Mouse (Mus musculus) forebrain, embryonic 16.5 days (tissue): ENCODE measurements around the gene Zbtb20. TPM values are rescaled to one million over a fixed set of nuclear protein-coding genes. Genes with fewer than 3 reads are reported as not detected.

Experiments
- ATAC-seq: fragments of 200-750 bp; cut with Nextera tagmentation; 2 replicates; pipeline ENCODE4 v1.8.0; 2017; ENCODE audit warnings: mild to moderate bottlenecking, moderate library complexity
- H3K27ac ChIP-seq: fragments of 300-500 bp; sonication (generic); 2 replicates; pipeline ENCODE4 v1.5.1; 2014; ENCODE audit warnings: low read length, control low read depth
- H3K27me3 ChIP-seq: fragments of 300-500 bp; sonication (generic); replicated peaks from 2 replicates; pipeline ENCODE4 v1.6.1; 2014; ENCODE audit warnings: low read length; ENCODE audit not compliant: control insufficient read depth, insufficient read depth
- H3K36me3 ChIP-seq: fragments of 300-500 bp; sonication (generic); 2 replicates; pipeline ENCODE4 v1.6.1; 2014; ENCODE audit not compliant: control insufficient read depth, insufficient read depth
- H3K4me1 ChIP-seq: fragments of 300-500 bp; sonication (generic); replicated peaks from 2 replicates; pipeline ENCODE4 v1.6.1; 2014; ENCODE audit warnings: low read length; ENCODE audit not compliant: control insufficient read depth, insufficient read depth
- H3K4me2 ChIP-seq: fragments of 300-500 bp; sonication (generic); 2 replicates; pipeline ENCODE4 v1.6.1; 2014; ENCODE audit warnings: mild to moderate bottlenecking, low read length, control low read depth
- H3K4me3 ChIP-seq: fragments of 300-500 bp; sonication (generic); replicated peaks from 2 replicates; pipeline ENCODE4 v1.5.1; 2014; ENCODE audit warnings: mild to moderate bottlenecking, low read length, control low read depth
- H3K9ac ChIP-seq: fragments of 300-500 bp; sonication (generic); replicated peaks from 2 replicates; pipeline ENCODE4 v1.6.1; 2014; ENCODE audit warnings: low read depth, low read length, control low read depth
- H3K9me3 ChIP-seq: fragments of 300-500 bp; sonication (generic); 2 replicates; pipeline ENCODE4 v1.6.1; 2016; ENCODE audit warnings: low read length; ENCODE audit not compliant: control insufficient read depth
- WGBS: fragments of 180-500 bp; shearing (Covaris S2); extraction: QIAGEN DNeasy Blood & Tissue Kit; methylation state at CpG from one replicate; pipeline ENCODE4 v1.1.7; 2014; 5-methylcytosine and 5-hydroxymethylcytosine counted together
- polyA plus RNA-seq: library from polyadenylated mRNA; unstranded; fragments of >200 nt; fragmentation: Nextera tagmentation; extraction: Ambion mirVana; gene quantifications from 2 replicates; pipeline ENCODE4 v1.2.1, GENCODE M21; 2015

Zbtb20 gene
- polyA plus RNA-seq, 1 experiment from 2014 or later, result 126 TPM

DNA sequence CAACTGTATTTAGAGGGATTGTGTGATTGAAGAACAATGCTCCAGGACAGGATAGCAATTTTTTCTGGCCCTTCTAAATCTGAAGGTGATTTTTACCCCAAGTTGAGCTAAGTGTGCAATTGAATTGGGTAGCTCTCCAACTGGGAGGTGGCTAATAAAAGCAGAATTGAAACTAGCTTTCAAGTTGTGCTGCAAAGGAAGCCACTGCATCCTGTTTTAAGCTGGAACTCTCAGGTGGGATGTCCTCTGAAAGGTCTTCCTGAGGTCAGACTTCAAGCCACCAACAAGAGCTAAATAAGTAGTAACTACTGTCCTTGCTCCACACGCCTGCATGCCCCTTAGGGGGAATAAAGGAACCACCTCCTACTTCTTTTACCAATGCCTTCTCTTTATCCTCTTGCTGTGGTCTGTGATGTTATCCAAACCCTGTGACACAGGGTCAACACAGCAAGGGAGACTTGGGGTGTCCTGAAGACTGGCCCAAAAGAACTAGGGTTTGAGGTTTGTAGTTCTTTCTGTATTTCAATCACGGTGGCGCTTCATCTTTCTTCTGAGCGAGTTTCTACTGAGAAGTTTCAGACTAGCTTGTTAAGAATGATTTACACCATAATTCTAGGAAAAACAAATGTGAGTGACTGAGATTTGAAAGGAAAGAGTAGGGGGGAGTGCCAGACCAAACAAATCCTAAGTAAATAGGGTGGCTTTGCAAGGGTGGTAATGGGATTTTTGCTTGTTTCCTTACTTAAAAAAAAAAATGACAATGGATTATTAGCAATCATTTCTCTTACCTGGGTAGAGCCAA, 533.6 kb downstream of the Zbtb20 start:
- H3K4me2 ChIP-seq, result no peak overlapping the region
- no peaks in the 10 kb centered on the region for H3K9me3 ChIP-seq
- WGBS, result 79% methylated on average over 4 of the region's 4 CpGs
- no peak overlapping the region for H3K4me3 ChIP-seq
- H3K27me3 ChIP-seq, result no peaks in the 10 kb centered on the region
- H3K4me1 ChIP-seq, result peaks cover 28% of the 10 kb centered on the region
- H3K36me3 ChIP-seq, result no peaks in the 10 kb centered on the region
- no peak overlapping the region for H3K9ac ChIP-seq
- no peak overlapping the region; the same call in 1 of the 2 replicates for H3K27ac ChIP-seq
- ATAC-seq, result no peak

DNA sequence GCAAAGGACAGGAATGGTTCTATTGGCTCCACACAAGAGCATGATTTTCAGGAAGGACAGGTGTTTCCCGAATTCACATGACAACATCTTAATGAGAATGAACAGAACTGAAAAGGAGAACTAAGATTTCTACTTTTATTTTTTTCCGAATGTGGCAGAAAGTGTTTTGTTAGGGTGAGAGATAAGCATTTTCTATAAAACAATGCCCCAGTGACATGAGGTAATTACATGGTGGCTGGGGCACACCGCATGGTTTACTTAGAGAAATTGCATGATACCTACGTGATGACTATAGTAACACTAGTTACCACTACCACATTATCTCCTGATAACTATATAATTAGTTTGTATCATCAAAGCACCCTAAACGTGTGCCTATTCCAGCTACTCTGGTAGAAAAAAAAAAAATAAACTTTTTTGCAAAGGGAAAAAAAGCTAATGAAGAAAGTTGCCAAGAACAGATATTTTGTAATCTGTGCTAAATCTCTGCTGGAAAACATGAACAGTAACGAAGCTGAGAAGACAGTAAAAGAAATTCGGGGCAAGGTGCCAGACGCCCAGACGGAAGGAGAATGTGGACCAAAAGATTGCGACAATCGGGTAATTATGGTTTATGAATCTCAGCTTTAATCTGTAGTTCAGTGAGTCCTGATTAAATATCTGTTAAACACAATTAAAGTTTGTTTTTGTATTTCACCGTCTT, 534.4 kb downstream of the Zbtb20 start:
- WGBS, result 41% methylated on average over 12 of the region's 12 CpGs
- H3K4me3 ChIP-seq, result no peak overlapping the region
- no peak overlapping the region for H3K27ac ChIP-seq
- no peak overlapping the region for H3K9ac ChIP-seq
- no peak; the same call in 1 of the 2 replicates for ATAC-seq
- no peaks in the 10 kb centered on the region for H3K27me3 ChIP-seq
- no peak overlapping the region for H3K4me2 ChIP-seq
- no peaks in the 10 kb centered on the region for H3K9me3 ChIP-seq
- H3K36me3 ChIP-seq, result no peaks in the 10 kb centered on the region
- H3K4me1 ChIP-seq, result peaks cover 28% of the 10 kb centered on the region

DNA sequence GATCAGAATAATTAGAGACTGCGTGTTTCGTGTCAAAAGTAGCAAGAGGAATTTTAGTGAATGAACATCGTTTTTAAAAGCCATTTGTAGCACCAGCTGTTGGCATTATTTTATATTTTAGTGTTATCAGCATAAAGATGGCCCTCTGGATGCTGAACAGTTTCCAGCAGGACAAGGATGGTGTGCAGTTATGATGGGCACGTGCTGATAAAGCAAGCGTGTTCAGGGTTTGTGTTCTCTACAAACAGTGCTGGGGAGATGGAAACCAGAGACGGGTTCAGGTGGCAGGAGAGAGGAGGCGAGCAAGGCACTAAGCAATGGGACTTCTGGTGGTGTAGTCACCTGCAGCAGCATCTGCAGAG, 534.9 kb downstream of the Zbtb20 start:
- Histone ChIP-seq H3K27me3 (no peaks in the 10 kb centered on the region), H3K9me3 (no peaks in the 10 kb centered on the region), H3K27ac (0 out of 2 replicates have a peak overlapping the region, but pooled peaks have one; percentile 41), H3K4me2 (no peak overlapping the region), H3K4me3 (no peak overlapping the region), H3K4me1 (peaks cover 28% of the 10 kb centered on the region), H3K36me3 (no peaks in the 10 kb centered on the region), H3K9ac (no peak overlapping the region)
- ATAC-seq, result no peak
- 51% methylated on average over 7 of the region's 7 CpGs for WGBS

DNA sequence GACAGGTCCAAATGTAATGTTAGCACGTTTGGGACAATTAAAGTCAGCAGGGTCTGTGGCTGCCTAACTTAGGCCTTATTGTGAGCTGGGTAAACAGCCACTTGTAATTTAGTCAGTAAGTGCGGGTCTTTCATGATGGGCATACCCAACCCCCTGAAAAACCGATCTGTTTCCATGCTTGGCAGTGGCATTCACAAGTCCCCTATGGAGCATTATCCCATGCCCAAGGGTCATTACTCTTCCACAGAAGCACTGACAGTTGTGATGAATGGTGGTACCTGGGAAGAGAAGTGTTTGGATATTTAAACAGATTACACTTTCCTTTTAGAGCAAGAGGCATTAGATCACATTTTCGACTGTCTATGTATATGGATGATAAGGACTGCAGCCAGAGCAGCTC, 540.2 kb downstream of the Zbtb20 start:
- WGBS, result 60% methylated on average over 4 of the region's 4 CpGs
- no peak for ATAC-seq
- Histone ChIP-seq H3K27ac (no peak overlapping the region), H3K4me3 (no peak overlapping the region), H3K4me2 (no peak overlapping the region), H3K9ac (no peak overlapping the region), H3K9me3 (no peaks in the 10 kb centered on the region), H3K27me3 (no peaks in the 10 kb centered on the region), H3K36me3 (no peaks in the 10 kb centered on the region), H3K4me1 (peaks cover 1% of the 10 kb centered on the region; the same call in 1 of the 2 replicates)

DNA sequence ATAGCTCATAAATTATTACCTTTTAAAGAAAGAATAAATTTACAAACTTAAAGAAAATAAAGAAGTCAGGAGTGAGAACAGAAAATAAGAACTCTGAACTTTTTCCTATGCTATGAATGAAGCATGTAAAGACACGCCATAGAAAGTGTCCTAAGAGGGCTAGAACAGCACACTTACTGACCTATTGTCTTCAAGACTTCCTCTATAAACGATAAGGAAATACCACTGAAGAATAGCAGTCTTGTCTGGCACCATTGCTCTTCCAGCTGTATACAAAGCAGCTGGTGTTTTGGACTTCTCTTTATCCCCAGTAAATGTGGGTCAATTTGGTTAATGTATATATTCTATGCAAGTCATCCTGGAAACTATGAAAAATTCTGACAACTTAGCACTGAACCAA, 544.2 kb downstream of the Zbtb20 start:
- Histone ChIP-seq H3K4me1 (no peaks in the 10 kb centered on the region), H3K36me3 (no peaks in the 10 kb centered on the region), H3K4me2 (no peak overlapping the region), H3K27ac (no peak overlapping the region), H3K9me3 (no peaks in the 10 kb centered on the region), H3K9ac (no peak overlapping the region), H3K4me3 (no peak overlapping the region), H3K27me3 (no peaks in the 10 kb centered on the region)
- ATAC-seq, result no peak
- 63% methylated on average over 2 of the region's 2 CpGs for WGBS

DNA sequence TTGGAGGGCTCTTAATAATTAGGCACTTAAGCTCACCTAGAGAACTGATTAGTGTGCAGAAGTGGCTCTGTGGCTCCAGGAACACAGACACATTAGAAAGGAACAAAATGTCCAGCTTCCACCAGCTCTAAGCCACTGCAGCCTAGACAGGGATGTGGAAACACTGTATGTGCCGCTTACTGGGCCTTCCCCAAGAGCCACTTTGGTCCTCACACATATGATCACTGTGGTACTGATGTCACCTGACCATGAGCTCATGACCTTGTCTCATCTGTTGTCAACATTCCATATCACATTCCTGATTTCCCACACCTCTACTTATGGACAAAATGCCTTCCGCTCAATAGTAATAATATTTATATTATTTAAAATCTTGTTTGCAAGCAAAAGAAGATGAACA, 553.3 kb downstream of the Zbtb20 start:
- Histone ChIP-seq H3K4me3 (no peak overlapping the region), H3K9ac (no peak overlapping the region), H3K27ac (no peak overlapping the region), H3K27me3 (no peaks in the 10 kb centered on the region), H3K4me1 (no peaks in the 10 kb centered on the region), H3K9me3 (no peaks in the 10 kb centered on the region), H3K4me2 (no peak overlapping the region), H3K36me3 (no peaks in the 10 kb centered on the region)
- 90% methylated on average over 2 of the region's 2 CpGs for WGBS
- no peak for ATAC-seq

DNA sequence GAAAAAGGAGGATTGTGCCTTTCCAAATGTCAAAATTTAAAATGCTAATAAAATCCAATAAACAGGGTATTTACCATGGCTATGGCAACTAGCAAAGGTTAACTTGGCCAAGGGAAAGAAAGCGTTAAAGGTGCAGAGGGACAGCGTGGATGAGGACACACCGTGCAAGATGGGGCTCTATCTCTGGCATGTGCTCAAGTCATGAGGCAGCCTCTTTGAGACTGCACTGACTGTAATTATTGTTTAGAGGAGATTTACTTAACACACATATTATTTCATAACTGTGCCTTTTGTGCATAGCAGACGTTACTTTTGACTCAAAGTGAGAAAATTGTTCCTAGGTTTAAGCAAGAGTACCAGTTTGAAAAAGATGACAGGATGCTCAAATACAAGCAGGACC, 554.3 kb downstream of the Zbtb20 start:
- Histone ChIP-seq H3K9ac (no peak overlapping the region), H3K4me3 (no peak overlapping the region), H3K36me3 (no peaks in the 10 kb centered on the region), H3K9me3 (no peaks in the 10 kb centered on the region), H3K27ac (no peak overlapping the region), H3K4me1 (no peaks in the 10 kb centered on the region), H3K27me3 (no peaks in the 10 kb centered on the region), H3K4me2 (no peak overlapping the region)
- WGBS, result 71% methylated on average over 4 of the region's 4 CpGs
- ATAC-seq, result no peak

DNA sequence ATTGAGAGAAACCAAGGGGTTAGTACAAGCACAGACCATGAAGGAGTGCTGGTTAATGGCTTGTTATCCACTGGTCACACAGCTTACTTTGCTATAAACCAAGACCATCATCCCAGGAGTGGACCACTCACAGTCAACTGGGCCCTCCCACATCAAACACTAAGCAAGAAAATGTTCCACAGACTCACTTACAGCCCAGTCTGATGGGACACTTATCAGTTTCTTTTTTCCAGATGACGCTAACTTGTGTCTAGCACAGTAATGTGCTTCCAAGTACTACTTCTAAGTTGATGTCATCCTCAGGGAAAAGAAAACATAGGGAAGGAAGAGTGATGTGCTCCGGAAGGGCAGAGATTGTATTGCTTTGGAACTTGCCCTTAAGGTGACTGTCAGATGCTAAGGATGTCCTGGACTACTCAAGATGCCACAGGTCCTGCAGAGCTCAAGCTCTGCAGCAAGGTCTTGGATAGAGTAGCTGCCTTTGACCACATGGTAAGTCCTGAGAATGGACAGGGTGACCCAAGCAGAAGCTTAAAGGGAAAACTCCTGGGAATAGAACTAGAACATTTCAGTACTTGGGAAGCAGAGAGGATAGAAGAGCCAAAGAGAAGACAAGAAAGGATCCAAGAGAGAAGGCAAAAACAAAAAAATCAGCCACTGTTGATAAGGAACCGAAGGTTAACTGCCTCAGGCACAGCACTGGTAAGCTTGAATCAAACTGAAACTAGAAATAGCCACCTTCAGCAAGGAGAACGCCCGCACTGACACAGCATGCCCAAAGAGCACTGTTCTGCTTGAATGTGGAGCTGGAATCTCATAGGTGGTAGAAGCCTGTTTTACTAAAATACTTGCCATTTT, 556.1 kb downstream of the Zbtb20 start:
- Histone ChIP-seq H3K27ac (no peak overlapping the region), H3K36me3 (no peaks in the 10 kb centered on the region), H3K4me1 (no peaks in the 10 kb centered on the region), H3K9me3 (no peaks in the 10 kb centered on the region), H3K27me3 (no peaks in the 10 kb centered on the region), H3K4me2 (no peak overlapping the region), H3K9ac (no peak overlapping the region), H3K4me3 (no peak overlapping the region)
- WGBS, result 91% methylated on average over 5 of the region's 5 CpGs
- ATAC-seq, result no peak

DNA sequence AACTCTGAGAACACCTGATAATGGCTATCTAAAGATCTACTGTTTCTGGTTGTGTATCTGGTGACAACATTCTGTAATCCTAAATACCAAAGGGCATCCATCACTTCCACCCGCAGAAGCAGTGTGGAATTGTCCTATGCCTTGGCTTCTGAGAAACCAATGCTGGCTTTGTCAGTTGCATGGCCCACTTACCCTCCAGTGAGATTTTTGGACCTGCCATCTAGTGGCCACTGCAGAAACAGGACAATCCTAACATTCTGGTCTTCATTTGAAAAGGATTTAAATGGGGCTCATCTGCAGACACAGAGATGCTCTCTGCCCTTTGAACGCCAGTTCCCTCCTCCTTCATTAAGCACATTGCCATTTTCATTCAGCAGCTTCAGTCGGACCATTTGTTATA, 559.3 kb downstream of the Zbtb20 start:
- no peaks in the 10 kb centered on the region for H3K36me3 ChIP-seq
- no peaks in the 10 kb centered on the region for H3K4me1 ChIP-seq
- no peaks in the 10 kb centered on the region for H3K9me3 ChIP-seq
- WGBS, result 34% methylated on average over 3 of the region's 3 CpGs
- no peak overlapping the region for H3K4me2 ChIP-seq
- H3K27ac ChIP-seq, result no peak overlapping the region
- ATAC-seq, result no peak
- H3K9ac ChIP-seq, result no peak overlapping the region
- H3K4me3 ChIP-seq, result no peak overlapping the region
- no peaks in the 10 kb centered on the region for H3K27me3 ChIP-seq
